Mouse (Mus musculus): ENCODE results near the gene Tmprss7.

The Tmprss7 gene

DNA sequence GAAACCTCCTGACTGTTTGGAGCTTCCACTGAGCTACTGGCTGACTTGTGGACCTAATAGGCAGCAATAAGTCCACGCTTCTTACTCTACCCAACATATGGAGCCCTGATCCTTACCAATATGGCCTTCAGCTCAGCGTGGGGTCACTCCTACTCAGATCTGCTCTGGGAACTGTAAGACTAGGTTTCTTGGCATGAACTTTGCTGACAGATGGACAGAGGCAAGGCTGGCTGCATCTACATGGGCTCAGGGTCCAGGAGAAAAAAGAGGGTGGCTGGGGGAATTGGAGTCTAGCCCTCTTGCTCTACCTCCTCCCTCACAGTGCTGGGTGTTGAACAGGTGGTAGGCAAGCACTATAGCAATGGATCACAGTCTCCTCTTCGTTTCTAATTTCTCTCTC, 6.6 kb downstream of the Tmprss7 start:
- DNase-seq (ENCODE audit: low spot score in 2 of 2) = no peak

- DNase-seq (ENCODE audit: low spot score in 2 of 2) = no peak
Measured at GRCm38 (mm10) chr16:45685295-45685694, 8.2 kb downstream of the Tmprss7 start.

- peak; percentile 17 to 48 for DNase-seq (ENCODE audit: low spot score in 2 of 2)
Measured at GRCm38 (mm10) chr16:45684815-45685214, 8.6 kb downstream of the Tmprss7 start.

DNA sequence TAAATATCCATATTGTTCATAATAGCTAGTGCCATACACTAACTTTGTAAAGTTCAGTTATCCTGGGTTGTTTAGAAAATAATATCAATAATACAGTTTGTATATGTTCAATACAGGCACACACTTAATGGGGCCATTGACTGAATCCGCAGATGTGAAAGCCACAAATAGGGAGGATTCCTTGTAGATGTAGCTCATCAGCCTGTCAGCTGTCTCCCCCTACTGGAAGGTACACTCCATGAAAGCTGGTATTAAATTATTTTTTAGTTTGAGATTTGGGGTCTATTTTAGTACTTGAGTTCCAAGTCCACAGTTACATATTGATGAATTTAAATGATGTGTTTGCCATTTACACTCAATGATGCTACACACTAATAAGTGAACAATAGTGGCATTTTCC, 17.0 kb downstream of the Tmprss7 start:
- no peak for DNase-seq (ENCODE audit: low spot score in 2 of 2)

- DNase-seq (ENCODE audit: low spot score in 2 of 2) = no peak
Measured at GRCm38 (mm10) chr16:45670005-45670404, 23.5 kb downstream of the Tmprss7 start.

GRCm38 (mm10) chr16:45668178-45668577, 25.3 kb downstream of the Tmprss7 start:
- no peak for DNase-seq (ENCODE audit: low spot score in 2 of 2)

- DNase-seq (ENCODE audit: low spot score in 2 of 2) = no peak
Measured at GRCm38 (mm10) chr16:45666136-45666535, 27.3 kb downstream of the Tmprss7 start.

DNA sequence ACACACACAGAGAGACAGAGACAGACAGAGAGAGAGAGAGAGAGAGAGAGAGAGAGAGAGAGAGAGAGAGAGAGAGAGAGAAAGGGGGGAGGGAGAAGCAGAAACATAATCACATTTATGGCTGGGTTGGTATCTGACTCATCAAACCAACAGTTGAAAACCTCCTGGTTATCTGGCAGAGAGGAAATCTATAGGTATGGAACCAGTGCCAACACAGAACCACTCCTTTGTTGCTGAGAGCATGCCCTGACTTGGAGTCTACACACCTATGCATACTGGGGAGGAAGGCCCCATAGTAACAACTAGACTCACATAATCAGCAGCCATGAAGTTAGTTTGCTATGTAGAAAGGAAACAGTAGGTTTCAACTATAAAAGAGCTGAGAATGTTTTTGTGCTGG, 31.1 kb downstream of the Tmprss7 start:
- no peak for DNase-seq (ENCODE audit: low spot score in 2 of 2)

- no peak for DNase-seq (ENCODE audit: low spot score in 2 of 2)
Measured at GRCm38 (mm10) chr16:45659596-45659995, 33.9 kb downstream of the Tmprss7 start.

DNA sequence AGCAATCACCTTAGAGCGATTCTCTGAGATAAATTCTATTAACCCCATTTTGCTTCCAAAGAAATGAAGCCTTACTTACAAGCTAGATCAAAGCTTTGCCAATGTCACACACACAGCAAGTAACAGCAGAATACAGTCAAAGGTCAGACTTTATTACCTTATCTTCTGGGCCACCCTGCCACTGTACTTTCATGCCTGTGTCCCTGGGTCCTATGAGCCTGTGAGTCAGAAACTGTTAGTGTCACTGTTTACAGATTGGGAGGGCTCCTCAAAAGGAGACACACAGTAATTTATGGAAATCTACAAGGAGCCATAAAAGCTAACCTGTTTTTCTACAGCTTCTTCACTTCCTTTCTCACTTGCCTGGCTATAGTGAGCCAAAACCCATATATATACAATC, 35.2 kb downstream of the Tmprss7 start:
- DNase-seq (ENCODE audit: low spot score in 2 of 2) = no peak

DNA sequence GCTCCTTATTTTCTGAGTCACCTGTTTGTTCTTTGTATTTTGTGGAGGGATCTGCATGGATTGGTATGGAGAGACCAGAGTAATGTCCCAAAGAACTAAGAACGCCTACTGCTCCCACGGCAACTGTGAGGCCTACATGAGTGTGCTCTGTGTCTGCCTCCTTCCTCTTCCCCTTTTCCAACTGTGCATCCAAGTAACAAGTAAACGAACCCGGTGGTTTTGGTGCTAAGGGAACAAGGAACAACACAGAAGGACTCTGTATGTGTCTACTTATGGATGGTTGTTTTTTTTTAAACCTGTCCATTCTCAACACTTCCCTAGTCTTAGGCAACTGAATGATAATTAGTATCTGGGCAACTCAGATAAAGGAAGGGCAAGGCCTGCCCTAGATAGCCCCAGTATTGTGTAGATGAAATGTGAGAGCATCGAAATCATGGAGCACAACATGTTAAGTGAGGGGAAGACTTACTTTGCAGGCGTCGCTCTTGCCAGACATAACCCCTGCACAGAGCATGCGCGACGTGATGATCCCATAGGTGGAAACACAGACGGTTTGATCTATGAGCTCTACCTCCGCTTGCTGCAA, 35.8 kb downstream of the Tmprss7 start:
- DNase-seq (ENCODE audit: low spot score in 2 of 2) = no peak

GRCm38 (mm10) chr16:45654465-45654864, 39.0 kb downstream of the Tmprss7 start:
- DNase-seq (ENCODE audit: low spot score in 2 of 2) = no peak

- peak; percentile 43 to 44 for DNase-seq (ENCODE audit: low spot score in 2 of 2)
Measured at GRCm38 (mm10) chr16:45653934-45654332, 39.5 kb downstream of the Tmprss7 start, which contains the start of gene BC016579. BC016579 (minus strand) TSS chr16:45654068.

- DNase-seq (ENCODE audit: low spot score in 2 of 2) = no peak
Measured at GRCm38 (mm10) chr16:45653009-45653933, 40.2 kb downstream of the Tmprss7 start.

DNA sequence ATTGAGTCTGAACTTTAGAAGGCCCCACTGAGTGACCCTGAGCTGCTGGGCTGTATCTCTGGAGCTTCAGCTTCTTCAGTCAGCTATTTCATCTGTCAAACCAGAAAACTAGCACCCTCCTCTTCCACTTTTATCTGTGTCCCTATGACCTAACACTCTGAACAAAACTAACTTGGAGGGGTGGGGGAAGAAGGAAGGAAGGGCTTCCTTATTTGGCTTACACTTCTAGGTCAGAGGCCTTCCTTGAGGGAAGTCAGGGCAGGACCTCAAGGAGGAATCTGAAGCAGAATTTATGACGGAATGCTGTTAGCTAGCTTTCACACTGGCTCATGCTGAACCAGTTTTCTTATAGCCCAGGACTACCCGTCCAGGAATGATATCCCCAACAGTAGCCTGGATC, 42.0 kb downstream of the Tmprss7 start:
- no peak for DNase-seq (ENCODE audit: low spot score in 2 of 2)

DNA sequence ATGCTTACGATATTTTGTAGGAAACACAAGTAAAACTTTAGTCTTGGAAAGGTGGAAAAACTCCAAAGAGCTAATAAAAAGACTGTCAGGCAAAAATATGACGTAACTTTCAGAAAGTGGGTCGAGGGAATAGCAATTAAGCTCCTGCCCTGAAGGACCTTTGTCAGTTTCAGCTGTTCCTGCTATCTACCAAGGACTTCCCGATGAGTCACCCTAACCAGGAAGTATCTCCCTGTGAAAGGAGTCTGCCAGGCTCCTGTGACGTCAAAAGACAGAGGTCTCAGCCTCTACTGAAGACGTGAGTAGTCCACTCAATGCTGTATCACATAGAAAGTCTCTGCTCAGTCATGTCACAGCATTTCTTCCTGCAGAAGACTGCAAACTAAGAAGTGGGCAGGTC, 49.1 kb downstream of the Tmprss7 start:
- DNase-seq (ENCODE audit: low spot score in 2 of 2) = no peak

DNA sequence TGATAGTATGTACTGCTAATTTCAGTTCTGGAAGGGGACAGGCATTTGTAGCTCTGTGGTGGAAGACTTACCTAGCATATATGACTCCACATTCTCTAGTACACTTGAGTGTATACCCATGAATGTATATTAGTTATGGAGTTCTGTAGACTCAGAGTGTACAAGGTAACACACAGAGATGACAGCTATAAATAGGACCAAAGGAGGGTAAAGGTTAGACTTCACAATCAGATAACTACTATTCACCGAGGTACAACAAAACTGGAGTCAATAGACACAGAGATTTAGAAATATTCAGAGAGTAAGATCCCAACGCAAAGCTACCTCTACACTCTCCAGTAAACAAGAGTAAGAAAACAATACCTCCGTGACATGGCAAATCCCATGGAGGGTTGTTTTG, 49.5 kb downstream of the Tmprss7 start:
- DNase-seq (ENCODE audit: low spot score in 2 of 2) = no peak

- DNase-seq (ENCODE audit: low spot score in 2 of 2) = no peak
Measured at GRCm38 (mm10) chr16:45641301-45641700, 52.2 kb downstream of the Tmprss7 start.

GRCm38 (mm10) chr16:45640070-45640762, 53.2 kb downstream of the Tmprss7 start:
- DNase-seq (ENCODE audit: low spot score in 2 of 2) = no peak

- no peak for DNase-seq (ENCODE audit: low spot score in 2 of 2)
Measured at GRCm38 (mm10) chr16:45635826-45636225, 57.6 kb downstream of the Tmprss7 start.

DNA sequence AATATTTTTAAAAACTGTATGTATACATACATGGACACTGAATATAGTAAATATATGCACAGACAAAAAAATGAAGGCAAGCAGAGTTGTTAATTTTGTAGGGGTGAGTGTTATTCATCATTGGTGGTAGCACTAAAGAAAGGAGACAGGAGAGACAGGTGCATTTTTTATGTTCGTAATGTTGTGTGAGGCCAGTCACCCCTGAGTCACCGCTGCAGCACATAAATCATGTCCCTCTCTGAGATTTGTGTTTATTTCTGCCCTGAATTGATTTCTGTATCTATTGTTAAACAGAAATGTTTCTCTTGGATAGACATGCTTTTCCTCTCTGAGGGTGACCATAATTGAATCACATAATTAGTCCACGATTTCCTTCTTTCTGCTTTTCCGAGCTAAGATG, 61.0 kb downstream of the Tmprss7 start:
- DNase-seq (ENCODE audit: low spot score in 2 of 2) = no peak

DNA sequence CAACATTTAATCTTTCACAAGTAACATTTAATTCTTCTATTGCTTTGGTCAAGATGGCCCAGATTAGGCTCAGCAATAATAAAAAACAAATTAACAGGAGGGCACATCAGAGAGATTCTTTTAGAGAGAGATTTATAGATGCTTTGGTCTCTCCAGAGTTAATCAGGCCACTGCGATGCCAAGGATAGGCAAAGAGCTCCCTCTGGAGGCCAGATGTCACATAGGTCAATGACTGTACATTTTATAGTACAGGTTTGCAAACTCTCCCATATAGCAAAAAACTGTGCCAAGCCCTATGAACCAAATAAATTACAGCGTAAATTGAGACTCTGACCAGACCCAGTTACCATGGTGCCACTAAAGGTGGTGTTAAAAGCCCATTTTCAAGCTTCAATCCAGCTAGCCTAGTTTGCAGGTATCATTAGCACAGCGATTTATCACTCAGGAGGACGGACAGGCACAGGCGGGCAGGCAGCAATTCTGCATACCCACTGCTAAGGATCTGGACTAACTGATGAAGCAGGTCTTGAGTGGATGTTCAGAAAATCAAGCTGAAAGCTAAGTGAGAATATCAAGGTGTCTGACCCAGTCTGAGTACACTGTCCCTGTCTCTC, 63.0 kb downstream of the Tmprss7 start:
- no peak for DNase-seq (ENCODE audit: low spot score in 2 of 2)
